Mouse (Mus musculus) thymus, adult 2 months (tissue): Measurements from ENCODE around the gene Clybl.

ENCODE experiments used
- CTCF ChIP-seq: fragments of 200-500 bp; IDR thresholded peaks from 2 replicates; pipeline ENCODE4 v1.5.1; 2012; ENCODE audit warnings: mild to moderate bottlenecking, control low read depth, low read length, moderate library complexity, borderline replicate concordance; ENCODE audit not compliant: control insufficient read depth, poor library complexity, insufficient read depth; ENCODE audit errors: extremely low read depth
- POLR2A ChIP-seq: fragments of 200-500 bp; IDR thresholded peaks from 2 replicates; pipeline ENCODE4 v1.6.1; 2012; ENCODE audit warnings: mild to moderate bottlenecking, low read length, control low read depth, moderate library complexity; ENCODE audit not compliant: control insufficient read depth, poor library complexity, insufficient read depth; ENCODE audit errors: extremely low read depth

DNA sequence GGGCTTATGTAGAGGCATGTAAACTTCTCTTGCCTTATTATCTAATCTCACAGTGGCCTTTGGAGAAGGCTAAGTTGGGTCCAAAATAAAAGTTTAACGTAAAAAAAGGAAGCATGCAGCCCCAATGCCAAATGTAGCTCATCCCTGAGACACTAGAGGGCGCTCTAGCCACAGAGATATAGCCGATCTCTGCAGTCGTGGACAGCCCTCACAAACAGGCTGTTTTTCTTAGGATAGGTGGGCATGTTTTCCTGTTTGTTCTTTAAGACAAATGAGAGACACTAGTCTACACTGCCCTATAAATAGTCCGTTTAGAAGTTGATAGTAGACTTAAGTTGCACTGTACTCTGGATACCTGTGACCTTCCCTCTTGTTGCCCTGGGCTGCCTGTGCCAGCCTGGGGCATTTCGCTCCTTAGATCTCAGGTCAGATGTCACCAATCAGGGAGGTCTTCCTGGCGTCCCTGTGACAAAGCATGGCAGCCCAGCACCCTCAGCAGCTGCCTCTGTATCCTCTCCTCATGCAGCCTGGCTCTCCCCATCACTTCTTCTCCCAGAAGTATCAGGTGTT is 9.5 kb downstream of the Clybl start:
- TF ChIP-seq CTCF, result no peak
- TF ChIP-seq POLR2A, result no peak
